Mouse (Mus musculus): ENCODE data around the gene Gsdma. TPM values are rescaled to one million over a fixed set of nuclear protein-coding genes. Genes with fewer than 3 reads are reported as not detected.

The Gsdma gene
- total and polyA plus RNA-seq, 2 experiments from 2014 or later = not detected

- Histone ChIP-seq H3K9me3 (replicated peaks; ENCODE audit: control insufficient read depth, low read length) (no peaks in the 10 kb centered on the region), H3K4me2 (ENCODE audit: low read depth, low read length) (peak within 1 kb of the TSS; percentile 80), H3K4me3 (ENCODE audit: low read depth, low read length) (peak within 1 kb of the TSS; percentile 71), H3K27ac (ENCODE audit: low read depth) (peak within 1 kb of the TSS; percentile 75), H3K9ac (replicated peaks; ENCODE audit: low read depth, low read length) (peak within 1 kb of the TSS; percentile 88), H3K36me3 (replicated peaks; ENCODE audit: control insufficient read depth, insufficient read depth, low read length) (peaks cover 20% of the 10 kb centered on the region), H3K27me3 (ENCODE audit: control insufficient read depth, insufficient read depth, low read length) (no peaks in the 10 kb centered on the region), H3K4me1 (ENCODE audit: control insufficient read depth, insufficient read depth) (peaks cover 10% of the 10 kb centered on the region)
- TF ChIP-seq CTCF (IDR thresholded peaks at IDR 0.05; ENCODE audit: low read depth) = peak; percentile 27; the same call in 1 of the 2 replicates
- TF ChIP-seq EP300 (IDR thresholded peaks at IDR 0.05; ENCODE audit: low read depth) = peak; percentile 82
- ATAC-seq (ENCODE audit: insufficient read depth, low read depth) (peak; percentile 92), DNase-seq (ENCODE audit: low spot score) (peak; percentile 98)
- 3% methylated on average over 45 of the region's 45 CpGs for WGBS
Measured at GRCm38 (mm10) chr11:98681786-98682745, 17.9 kb downstream of the Gsdma start, which contains the start of gene Psmd3. Gene Psmd3, plus strand, starts transcription at chr11:98682554.

- DNase-seq (ENCODE audit: low spot score) (no peak), ATAC-seq (ENCODE audit: insufficient read depth, low read depth) (peak; percentile 14; the same call in 1 of the 2 replicates)
- Histone ChIP-seq H3K4me3 (ENCODE audit: low read depth, low read length) (peak overlapping the region; percentile 71), H3K9ac (replicated peaks; ENCODE audit: low read depth, low read length) (peak overlapping the region; percentile 88), H3K27me3 (ENCODE audit: control insufficient read depth, insufficient read depth, low read length) (no peaks in the 10 kb centered on the region), H3K4me1 (ENCODE audit: control insufficient read depth, insufficient read depth) (peaks cover 10% of the 10 kb centered on the region), H3K36me3 (replicated peaks; ENCODE audit: control insufficient read depth, insufficient read depth, low read length) (peaks cover 28% of the 10 kb centered on the region), H3K9me3 (replicated peaks; ENCODE audit: control insufficient read depth, low read length) (no peaks in the 10 kb centered on the region), H3K4me2 (ENCODE audit: low read depth, low read length) (peak overlapping the region; percentile 80), H3K27ac (ENCODE audit: low read depth) (peak overlapping the region; percentile 75)
- TF ChIP-seq CTCF (IDR thresholded peaks at IDR 0.05; ENCODE audit: low read depth) = no peak
- no peak for TF ChIP-seq EP300 (IDR thresholded peaks at IDR 0.05; ENCODE audit: low read depth)
- WGBS = under 1% methylated on average over 23 of the region's 23 CpGs
Measured at GRCm38 (mm10) chr11:98682811-98683210, 18.7 kb downstream of the Gsdma start.

GRCm38 (mm10) chr11:98685642-98686041, 21.5 kb downstream of the Gsdma start:
- Histone ChIP-seq H3K4me2 (ENCODE audit: low read depth, low read length) (no peak overlapping the region), H3K36me3 (replicated peaks; ENCODE audit: control insufficient read depth, insufficient read depth, low read length) (peaks cover 52% of the 10 kb centered on the region), H3K4me1 (ENCODE audit: control insufficient read depth, insufficient read depth) (peaks cover 10% of the 10 kb centered on the region), H3K27me3 (ENCODE audit: control insufficient read depth, insufficient read depth, low read length) (no peaks in the 10 kb centered on the region), H3K4me3 (ENCODE audit: low read depth, low read length) (no peak overlapping the region), H3K9ac (replicated peaks; ENCODE audit: low read depth, low read length) (no peak overlapping the region), H3K9me3 (replicated peaks; ENCODE audit: control insufficient read depth, low read length) (no peaks in the 10 kb centered on the region), H3K27ac (ENCODE audit: low read depth) (no peak overlapping the region)
- TF ChIP-seq EP300 (IDR thresholded peaks at IDR 0.05; ENCODE audit: low read depth) (no peak), CTCF (IDR thresholded peaks at IDR 0.05; ENCODE audit: low read depth) (no peak)
- no peak for DNase-seq (ENCODE audit: low spot score)
- no peak for ATAC-seq (ENCODE audit: insufficient read depth, low read depth)
- WGBS = 80% methylated on average over 9 of the region's 9 CpGs

GRCm38 (mm10) chr11:98686976-98687375, 22.8 kb downstream of the Gsdma start:
- TF ChIP-seq EP300 (IDR thresholded peaks at IDR 0.05; ENCODE audit: low read depth) (no peak), CTCF (IDR thresholded peaks at IDR 0.05; ENCODE audit: low read depth) (no peak)
- DNase-seq (ENCODE audit: low spot score) (no peak), ATAC-seq (ENCODE audit: insufficient read depth, low read depth) (no peak)
- no peaks in the 10 kb centered on the region for H3K9me3 ChIP-seq (replicated peaks; ENCODE audit: control insufficient read depth, low read length)
- H3K27me3 ChIP-seq (ENCODE audit: control insufficient read depth, insufficient read depth, low read length) = no peaks in the 10 kb centered on the region
- WGBS = 87% methylated on average over 4 of the region's 4 CpGs
- peaks cover 65% of the 10 kb centered on the region for H3K36me3 ChIP-seq (replicated peaks; ENCODE audit: control insufficient read depth, insufficient read depth, low read length)
- no peak overlapping the region for H3K4me2 ChIP-seq (ENCODE audit: low read depth, low read length)
- H3K9ac ChIP-seq (replicated peaks; ENCODE audit: low read depth, low read length) = no peak overlapping the region
- no peak overlapping the region for H3K4me3 ChIP-seq (ENCODE audit: low read depth, low read length)
- H3K27ac ChIP-seq (ENCODE audit: low read depth) = no peak overlapping the region
- peaks cover 10% of the 10 kb centered on the region for H3K4me1 ChIP-seq (ENCODE audit: control insufficient read depth, insufficient read depth)

- H3K4me2 ChIP-seq (ENCODE audit: low read depth, low read length) = no peak overlapping the region
- H3K9me3 ChIP-seq (replicated peaks; ENCODE audit: control insufficient read depth, low read length) = no peaks in the 10 kb centered on the region
- no peak overlapping the region for H3K4me3 ChIP-seq (ENCODE audit: low read depth, low read length)
- H3K4me1 ChIP-seq (ENCODE audit: control insufficient read depth, insufficient read depth) = peaks cover 10% of the 10 kb centered on the region
- H3K27ac ChIP-seq (ENCODE audit: low read depth) = no peak overlapping the region
- no peak overlapping the region for H3K9ac ChIP-seq (replicated peaks; ENCODE audit: low read depth, low read length)
- H3K27me3 ChIP-seq (ENCODE audit: control insufficient read depth, insufficient read depth, low read length) = no peaks in the 10 kb centered on the region
- TF ChIP-seq CTCF (IDR thresholded peaks at IDR 0.05; ENCODE audit: low read depth) = no peak
- no peak for TF ChIP-seq EP300 (IDR thresholded peaks at IDR 0.05; ENCODE audit: low read depth)
- DNase-seq (ENCODE audit: low spot score) = no peak
- H3K36me3 ChIP-seq (replicated peaks; ENCODE audit: control insufficient read depth, insufficient read depth, low read length) = peaks cover 76% of the 10 kb centered on the region
- 83% methylated on average over 8 of the region's 8 CpGs for WGBS
- no peak for ATAC-seq (ENCODE audit: insufficient read depth, low read depth)
Measured at GRCm38 (mm10) chr11:98688009-98688408, 23.9 kb downstream of the Gsdma start.

Data from heart, postnatal 0 days (tissue).